Mouse (Mus musculus) gastrocnemius, adult 8-10 months (tissue): Measurements from ENCODE around the gene Spata5. TPM values are rescaled to one million over a fixed set of nuclear protein-coding genes. Genes with fewer than 3 reads are reported as not detected.

ENCODE experiments used
- DNase-seq, 2 experiments: peaks; one replicate each; pipeline ENCODE4 v3.0.0; 2022; ENCODE audit warnings: low spot score in 2 of 2
- total RNA-seq, 4 experiments: library from RNA; stranded (reverse); gene quantifications; 2 replicates each; pipeline ENCODE4 v1.2.4; 2022

Gene Spata5
- 10 to 100 TPM; 10.2 to 12.4 (median 11.6) TPM for total RNA-seq

DNA sequence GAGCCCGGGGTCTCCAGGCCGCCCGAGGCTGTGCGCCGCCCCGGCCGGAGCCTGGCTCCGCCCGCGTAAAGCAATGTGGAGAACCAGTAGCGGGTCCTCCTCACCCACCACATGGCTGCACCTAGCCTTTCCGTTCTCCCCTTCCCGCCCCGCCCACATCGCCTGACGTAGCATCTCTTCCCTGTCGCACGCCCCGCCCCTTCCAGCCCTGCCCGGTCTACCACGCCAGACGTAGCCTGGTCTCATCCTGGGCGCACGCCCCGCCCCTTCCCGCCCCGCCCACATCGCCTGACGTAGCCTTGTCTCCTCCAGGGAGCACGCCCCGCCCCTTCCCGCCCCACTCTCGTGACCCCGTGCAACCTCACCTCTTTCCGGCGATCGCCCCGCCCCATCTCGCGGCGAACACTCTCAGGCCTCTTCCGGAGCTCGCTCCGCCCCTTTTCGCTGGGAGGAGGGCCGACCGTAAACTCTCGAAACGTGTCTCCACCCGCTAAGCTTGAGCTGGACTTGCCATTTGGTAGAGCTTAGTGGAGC is at the start of gene Spata5:
Gene Spata5 (plus strand): TSS at position 439 of the 534 bp plus-strand sequence.
- DNase-seq: peak; percentile 95 to 98

DNA sequence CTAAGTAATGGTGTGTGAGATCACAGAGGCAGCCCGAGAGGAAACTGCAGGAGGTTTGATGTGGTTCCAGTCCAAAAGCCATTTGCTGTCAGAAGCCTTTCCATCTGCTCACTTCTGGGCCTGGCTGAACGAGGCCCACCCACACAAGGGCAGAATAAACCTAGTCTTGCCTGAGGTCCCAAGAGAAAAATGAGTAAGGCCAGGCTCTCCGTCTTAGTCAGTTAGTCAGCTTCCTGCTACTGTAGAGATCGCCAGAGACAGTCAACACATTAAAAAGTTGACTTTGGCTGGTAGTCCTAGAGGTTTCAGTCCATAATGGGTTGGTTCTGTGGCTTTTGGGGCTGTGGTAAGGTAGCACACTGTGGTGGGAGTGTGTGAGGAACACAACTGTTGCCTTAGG is 49.3 kb upstream of the Spata5 start:
- DNase-seq: no peak

DNA sequence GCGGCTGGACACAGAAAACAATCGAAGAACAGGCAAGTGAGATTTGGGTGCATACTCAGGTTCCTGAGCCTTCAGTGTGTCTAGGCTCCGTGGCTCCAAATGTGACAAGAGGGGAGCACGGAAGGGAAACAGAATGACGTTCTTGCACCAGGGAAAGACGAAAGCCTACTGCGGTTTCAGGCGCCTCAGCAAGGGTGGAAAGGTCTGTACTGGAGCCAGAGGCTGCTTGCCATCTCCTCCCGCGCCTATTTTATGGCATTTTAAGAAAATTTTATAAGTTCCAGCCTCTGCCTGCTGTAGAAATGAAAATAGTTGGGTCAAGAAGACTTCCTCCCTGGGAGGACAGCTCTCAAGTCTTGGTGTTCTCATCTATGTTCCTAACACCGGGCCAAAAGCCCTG is 46.0 kb upstream of the Spata5 start:
- no peak for DNase-seq

DNA sequence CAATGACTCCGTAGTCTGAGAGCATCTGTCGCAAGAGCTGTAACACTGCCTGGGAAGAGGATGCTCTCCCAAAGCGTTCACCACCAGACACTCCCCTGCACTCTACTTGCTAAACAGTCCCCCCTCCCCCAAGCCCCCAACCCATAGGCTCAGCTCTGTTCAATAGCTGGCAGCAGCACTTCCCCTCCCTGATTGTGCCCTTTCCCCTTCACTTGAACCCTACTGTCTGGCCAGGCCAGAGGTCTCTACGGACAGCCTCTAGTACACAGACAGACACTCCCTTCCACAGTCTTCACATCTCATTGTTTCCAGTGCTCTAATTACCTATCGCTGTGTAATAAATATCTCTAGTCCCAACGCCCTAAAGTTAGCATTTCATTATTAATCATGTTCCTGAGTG is 41.8 kb upstream of the Spata5 start:
- DNase-seq: no peak

DNA sequence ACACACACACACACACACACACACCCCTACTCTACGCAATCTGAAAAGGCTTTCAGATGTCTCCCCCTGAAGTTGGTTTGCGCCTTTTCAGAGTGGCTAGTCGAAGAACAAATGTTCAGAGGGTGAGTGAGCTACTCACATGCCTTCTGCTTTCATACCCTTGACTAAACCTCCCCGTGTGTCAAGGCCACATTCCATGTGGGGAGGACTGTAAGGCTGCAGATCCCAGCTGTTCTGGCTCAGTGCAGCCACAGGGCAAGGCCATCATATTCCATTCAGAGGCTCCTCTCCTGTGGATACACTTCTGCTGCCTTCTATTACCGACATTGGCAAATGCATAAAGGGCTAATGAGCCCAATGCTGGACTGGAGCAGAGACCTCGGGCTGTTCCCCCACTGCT is 41.3 kb upstream of the Spata5 start:
- DNase-seq: no peak

DNA sequence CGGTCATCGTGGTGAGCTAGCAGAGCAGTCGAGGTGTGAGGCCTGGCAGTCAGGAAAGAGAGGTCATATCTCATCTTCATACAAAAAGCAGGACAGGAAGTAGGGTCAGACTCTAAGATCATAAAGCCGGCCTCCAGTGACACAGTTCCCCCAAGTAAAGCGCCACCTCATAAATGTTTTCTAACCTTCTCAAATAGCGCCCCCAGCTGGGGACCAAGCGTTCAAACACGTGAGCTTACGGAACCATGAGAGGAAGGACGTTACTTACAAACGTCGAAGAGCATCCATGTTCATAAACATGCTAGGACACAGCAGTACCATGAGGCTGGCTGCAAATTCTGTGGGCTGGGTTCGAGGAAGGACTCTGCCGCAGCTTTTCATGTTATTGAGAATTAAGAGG is 40.5 kb upstream of the Spata5 start:
- no peak for DNase-seq

DNA sequence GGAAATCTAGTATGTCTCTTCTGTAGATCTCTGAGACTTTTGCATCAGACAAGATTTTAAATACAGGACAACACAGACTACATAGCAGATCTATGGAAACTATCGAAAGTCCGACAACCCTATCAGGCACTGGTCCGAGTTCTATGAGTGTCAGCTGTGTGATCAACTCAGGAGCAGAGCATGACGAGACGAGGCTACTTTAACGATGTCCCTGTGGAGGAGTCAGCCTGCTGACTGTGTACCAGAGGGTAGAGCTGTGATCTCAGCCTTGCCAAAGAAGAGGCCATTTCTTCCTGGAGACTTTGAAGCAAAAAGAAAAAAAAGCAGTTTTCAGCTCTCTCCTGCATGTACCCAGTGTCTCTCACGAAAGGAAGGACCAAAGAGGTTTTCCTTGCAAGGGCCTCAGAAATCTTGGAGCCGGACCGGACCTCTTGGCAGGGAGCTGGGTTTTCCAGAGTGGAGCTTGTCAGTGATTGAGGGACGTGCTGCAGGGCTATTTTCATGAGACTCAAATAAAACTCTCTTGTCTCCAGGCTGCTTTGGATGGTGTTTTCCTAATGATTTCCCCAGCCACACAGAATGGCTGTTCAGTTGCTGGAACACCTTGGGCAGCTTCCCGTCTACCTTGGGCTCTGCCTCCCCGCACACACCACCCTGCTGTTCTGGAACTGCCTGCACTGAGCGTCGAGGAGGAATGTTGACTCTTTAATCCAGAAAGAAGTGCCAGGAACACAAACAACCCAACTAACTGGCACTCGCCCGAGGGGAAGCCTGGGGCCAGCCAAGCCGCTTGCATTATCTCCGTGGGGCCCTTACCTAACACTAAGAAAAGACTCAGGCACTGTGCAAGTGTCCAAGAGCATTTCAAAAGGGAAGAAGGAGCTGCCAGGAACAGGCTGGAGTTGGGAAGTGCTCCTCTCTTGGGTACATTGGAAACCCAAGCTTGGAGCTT is 39.5 kb upstream of the Spata5 start:
- DNase-seq: peak; percentile 83

DNA sequence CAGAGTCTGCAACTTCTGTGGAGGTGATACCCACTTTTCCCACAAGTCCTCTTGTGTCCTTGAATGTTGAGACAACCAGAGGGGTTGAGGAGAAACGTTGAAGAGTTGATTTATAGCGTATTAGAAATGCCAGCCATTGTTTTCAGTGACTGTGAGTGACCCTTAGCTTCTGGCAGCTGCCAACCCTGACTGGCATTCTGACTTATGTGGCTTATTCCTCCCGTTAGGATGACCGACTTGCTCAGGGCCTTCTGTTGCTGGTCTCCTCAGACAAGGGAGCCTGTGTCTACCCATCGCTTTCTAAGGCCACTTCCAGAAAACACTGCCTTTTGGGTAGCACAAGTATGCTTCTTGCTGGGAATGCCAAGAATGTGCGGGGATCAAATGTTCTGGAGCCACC is 38.2 kb upstream of the Spata5 start:
- no peak for DNase-seq

DNA sequence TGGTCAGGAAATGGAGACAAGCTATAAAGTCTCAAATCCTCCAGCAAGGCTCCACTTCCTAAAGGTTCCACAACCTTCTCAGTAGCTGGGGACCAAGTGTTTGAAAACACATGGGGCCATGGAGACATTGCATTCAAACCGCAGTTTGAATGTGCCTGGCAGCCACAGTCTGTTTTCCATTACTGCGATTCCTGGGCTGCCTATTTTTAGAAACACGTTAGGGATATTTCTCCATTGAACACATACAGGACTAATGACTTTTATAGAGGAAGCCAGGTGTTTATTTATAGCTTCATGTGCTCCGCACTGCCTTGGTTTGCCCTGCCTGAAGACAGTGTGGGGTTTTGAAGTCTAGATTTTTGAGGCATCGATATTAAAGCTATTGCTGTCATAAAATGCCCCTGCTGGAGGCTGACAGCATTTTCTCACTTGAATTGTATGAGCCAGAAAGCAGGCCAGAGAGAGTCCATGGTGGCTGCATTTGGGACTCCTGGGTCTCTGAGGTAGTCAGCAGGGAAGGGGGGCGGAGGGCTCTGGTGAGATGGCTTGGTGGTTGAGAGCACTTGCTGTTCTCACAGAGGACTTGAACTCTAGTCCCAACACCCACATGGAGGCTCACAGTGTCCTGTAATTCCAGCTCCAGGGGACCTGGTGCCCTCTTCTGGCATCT is 36.5 kb upstream of the Spata5 start:
- no peak for DNase-seq

DNA sequence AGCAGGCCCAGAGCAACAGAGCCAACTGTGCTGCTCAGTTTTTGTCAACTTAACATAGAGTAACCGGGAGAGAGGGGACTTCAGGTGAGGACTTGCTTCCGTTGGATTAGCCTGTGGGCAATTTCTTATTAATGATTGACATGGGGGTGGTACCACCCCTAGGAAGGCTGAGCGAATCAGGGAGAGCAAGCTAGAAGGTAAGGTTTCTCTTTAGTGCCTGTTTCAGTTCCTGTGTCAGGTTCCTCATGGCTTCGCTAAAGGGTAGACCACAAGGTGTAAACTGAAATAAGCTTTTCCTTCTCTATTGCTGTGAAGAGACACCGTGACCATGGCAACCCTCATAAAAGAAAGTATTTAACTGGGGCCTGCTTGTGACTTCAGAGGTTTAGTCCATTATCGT is 32.4 kb upstream of the Spata5 start:
- DNase-seq: no peak

DNA sequence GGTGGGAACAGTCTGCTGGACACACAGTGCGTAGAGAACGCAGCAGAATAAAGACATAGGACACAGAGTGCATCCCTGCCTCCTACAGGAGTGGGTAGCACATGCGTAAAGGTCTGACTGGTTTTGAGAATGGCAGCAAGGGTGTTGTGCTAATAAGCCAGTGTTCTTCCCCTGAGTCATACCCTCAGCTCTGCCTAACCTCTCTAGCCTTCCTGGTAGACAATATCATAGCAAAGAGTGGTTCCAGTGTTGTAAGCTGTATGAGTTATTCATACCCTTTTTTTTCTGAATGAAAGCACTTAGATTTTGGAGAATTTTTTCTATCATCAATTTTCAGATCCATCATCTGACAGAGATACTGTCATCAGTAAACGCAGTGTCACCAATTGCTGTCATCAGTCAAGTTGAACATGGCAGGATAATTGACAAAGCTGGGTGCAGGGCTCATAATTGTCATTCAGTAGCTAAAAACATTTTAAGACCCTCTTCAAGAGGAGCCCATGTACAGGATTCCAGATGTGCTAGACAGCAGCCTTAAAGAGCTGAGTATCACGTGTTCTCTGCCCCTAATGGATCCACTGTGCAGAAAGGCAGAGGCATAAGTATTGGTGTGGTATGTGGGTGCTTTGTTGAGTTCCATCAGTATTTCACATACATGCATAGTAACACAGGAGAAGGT is 22.6 kb upstream of the Spata5 start:
- DNase-seq: no peak

DNA sequence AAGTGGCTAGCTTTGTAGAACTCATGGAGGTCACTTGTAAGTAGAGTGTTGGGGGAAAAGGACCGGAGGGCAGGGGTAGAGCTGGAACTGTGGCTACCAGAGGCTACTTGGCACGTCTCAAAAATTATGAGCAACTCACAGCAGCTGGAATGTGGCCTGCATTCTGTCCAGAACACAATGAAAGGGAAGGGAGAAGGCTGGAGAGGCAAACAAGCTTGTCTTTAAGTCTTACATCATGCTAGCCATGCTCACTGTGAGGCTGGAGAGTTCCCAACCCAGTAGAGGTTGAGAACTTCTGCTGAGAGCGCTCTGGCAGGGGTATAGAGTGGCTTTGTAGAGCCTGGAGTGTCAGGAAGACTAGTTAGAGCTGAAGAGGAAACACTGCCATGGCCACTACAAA is 22.1 kb upstream of the Spata5 start:
- no peak for DNase-seq

DNA sequence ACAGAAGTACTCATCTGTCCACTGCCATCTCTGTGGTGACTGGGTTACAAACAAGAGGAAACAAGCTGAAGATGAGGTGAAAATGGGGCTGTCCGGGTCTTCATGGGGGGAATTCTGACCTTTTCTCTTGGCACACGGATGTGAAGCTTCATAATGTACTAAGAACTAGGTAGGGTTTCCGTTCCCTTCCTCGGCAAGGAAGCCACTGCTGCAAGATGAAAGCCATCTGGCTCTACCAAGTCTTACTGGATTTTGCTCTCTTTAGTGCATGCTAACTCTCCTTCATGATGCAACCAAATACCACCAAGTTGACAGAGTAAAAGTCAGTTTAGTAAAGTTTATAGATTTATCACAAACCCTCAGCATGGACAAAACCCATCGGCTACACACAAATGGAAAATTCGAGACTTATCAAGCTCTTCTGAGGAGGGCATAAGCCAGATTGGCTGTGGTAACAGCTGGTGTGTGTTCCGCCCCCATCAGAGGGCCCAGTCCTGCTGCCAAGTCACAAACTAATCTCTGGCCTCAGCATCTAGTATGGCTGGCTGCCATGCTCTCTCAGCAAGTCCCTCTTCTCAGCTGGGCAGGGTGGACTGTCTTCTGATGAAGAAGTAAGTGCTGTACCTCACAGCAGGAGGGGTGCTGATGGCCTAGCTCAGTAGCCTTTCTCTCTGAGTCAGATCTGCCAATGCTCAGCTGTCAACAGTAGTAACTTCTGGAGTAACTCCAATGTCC is 20.9 kb upstream of the Spata5 start:
- DNase-seq: peak; percentile 67 to 80

DNA sequence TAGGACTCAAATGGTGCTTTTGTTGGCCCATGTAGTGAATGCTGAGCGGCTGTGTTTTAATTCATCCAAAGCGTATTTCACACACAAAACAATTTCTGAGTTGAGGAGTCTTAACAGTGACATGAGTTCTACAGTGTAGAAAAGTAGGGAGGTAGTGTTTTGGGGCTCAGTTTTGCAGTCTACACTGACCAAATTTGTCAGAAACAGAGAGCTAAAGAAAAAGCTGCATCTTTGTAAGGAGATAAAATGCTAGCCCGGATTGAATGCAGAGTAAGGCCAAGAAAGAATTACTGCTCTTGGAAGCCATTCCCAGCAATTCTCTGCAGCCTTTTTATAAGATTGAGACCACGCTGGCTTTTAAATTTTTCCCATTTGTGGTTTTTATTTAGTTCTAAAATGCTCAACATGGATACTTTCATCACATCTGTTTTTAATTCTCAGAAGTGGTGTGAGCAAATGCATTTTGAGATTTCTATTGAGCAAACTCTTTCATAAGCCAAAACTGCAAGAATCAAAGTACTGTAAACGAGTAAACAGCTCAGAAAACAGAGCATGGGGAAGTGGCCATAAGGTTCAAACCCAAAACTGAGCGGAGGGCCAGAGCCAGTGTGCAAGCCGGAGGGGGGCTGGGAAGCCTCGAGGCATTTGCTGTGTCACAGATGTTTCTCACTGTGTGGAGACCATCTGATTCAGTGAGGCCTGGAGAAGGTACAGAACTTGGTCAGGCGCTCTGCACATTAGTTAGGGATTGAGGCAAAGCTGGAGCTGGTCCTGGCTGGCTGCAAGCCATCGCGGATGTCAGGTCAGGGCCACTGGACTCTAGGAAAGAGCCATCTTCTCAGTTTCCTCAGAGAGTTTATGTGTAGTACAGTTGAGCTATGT is 17.7 kb upstream of the Spata5 start:
- peak in 1 of 2 experiments; percentile 71 for DNase-seq

DNA sequence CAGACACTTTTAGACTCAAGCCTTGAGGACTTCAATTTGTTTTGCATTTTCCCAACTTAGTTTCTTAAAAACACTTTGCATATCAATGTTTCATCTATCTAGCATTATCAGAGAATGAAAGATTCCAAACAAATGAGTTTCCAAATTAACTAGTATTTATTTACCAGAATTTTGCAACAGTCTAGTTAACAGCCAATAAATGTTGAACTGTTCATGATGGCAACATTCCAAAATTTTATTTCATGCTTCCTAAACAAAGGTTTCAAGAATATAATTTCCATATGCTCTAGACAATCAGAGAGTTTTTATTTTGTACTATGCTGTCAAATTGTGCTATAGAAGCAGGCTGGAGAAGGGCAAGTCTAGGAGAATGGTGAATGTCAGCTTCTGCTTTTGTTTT is 12.1 kb upstream of the Spata5 start:
- DNase-seq: no peak

DNA sequence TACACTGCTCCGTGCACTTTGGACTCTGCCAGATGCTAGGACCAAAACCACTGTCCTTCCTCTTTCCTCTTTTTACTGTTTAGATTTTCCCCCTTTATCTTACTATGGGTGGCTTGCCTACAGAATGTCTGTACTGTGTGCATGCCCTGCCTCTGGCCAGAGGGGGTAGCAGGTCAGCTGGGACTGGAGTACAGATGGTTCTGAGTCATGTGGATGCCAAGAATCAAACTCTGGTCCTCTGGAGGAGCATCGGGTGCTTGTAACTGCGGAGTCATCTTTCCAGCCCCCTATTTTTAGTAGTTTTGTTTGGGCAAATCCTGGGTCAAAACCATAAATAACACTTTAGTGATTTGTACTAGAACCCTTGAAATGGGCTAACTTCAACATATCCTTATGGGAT is 6.2 kb upstream of the Spata5 start:
- no peak for DNase-seq

DNA sequence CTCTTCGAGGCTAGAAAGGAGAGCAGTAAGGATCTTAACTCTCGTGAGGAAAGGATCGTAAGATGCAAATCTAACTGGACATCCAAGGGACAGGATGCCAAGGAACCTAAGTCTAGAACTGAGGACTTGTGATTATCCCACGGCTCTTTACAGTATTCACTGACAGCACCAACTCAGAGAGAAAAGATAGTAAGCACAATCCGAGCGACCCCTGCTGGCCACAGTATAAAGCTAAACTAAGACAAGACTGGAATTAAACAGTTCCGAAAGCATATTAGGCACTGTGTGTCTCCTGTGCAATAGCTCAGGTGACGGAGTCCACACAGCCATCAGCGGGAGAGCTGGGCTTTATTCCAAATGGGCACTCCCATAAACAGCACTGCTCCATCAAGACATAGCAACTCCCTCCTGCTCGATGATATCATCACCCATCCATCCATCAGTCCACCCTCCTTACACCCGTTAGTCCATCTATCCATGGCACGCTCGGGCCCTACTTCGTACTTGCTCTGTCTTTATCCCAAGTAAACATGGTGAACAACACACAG is 5.2 kb upstream of the Spata5 start:
- DNase-seq: peak; percentile 64 to 73

DNA sequence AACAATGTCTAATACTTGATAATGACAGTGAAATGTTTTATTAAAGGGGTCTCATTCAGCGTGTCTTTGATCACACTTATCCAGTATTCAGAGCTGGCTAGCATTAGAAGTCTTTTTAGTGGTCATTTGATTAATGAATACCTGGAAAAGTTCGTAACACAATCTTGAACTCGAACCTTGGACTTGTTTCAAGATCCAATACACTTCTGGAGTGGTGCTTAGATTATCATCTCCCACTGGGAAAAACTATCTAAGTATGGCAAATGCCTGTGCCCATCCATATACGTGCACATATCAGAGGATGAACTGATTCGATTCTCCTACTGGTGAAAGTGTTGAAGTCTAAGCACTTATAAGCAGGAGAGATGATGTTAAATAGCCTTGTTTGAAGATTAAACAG is 1.4 kb upstream of the Spata5 start:
- DNase-seq: no peak

DNA sequence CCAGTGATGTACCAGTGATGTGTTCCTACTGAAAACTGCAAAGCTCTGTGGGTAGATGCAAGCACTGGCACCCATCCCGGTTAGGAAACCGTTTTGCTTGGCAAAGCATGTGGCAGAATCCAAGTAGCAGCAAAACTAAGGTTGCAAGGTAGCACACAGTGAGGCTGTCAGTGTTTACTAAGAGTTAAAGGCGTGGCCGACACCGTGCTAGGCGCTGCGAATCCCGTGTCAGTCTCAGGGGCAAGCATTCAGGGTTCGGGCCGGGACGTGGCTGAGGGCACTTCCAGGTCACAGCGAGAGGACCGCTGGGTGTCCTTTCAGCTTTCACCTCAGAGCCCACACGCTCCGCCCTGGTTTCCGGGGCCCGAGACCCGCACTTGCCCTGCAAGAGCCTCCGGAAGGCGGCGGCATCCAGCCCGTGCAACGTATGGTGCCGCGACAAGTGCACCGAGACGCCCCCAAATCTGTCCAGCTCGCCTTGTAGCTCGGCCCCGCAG is 687 bp upstream of the Spata5 start:
- DNase-seq: no peak

DNA sequence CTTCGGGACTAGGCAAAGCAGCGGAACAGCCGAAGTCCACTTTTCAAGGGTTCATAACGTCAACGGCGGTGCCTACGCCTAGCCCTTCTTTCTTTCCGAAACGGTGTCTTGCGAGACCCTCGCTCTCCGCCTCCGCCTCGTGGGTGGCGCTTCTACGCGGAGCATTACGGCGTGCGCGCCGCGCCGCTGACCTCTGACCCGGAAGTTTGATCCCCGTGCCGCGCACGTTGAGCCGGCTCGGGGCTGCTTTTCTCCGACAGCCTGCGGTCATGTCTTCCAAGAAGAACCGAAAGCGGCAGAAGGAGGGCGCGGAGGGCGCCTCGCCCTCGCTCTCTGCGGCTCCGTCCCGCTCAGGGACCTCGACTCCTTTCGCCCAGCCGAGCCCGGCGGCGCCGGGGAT is 376 bp downstream of the Spata5 start, which contains the start of gene Nudt6:
Gene Nudt6 (minus strand): TSS at position 140 of the 400 bp plus-strand sequence.
- DNase-seq: peak; percentile 71 to 78
